Mouse (Mus musculus) forebrain, embryonic 15.5 days (tissue): ENCODE data around the gene Otulin. TPM values are rescaled to one million over a fixed set of nuclear protein-coding genes. Genes with fewer than 3 reads are reported as not detected.

Source experiments
- microRNA-seq: library from miRNA; unstranded; fragments of <30 nt; microRNA quantifications from one replicate; pipeline ENCODE4, GENCODE M21; 2016
- polyA plus RNA-seq: library from polyadenylated mRNA; unstranded; fragments of >200 nt; fragmentation: Nextera tagmentation; extraction: Ambion mirVana; gene quantifications from 2 replicates; pipeline ENCODE4 v1.2.1, GENCODE M21; 2015

The Otulin gene
- polyA plus RNA-seq, 1 experiment from 2014 or later: 30.7 TPM

Small RNAs within 50 kb of the gene (microRNA-seq; reads per million reads assigned to microRNA genes)
- gene Mir7117: not detected

Other genes starting within 250 kb of the Otulin start
- 16.7 and 17.1 TPM in 2 replicates for gene Ank, start 164.0 kb downstream of the Otulin start, polyA plus RNA-seq
- gene Otulinl, start 50.9 kb upstream of the Otulin start, polyA plus RNA-seq: 10.2 and 12.5 TPM in 2 replicates